Mouse (Mus musculus): ENCODE results near the gene Bmf. TPM values are rescaled to one million over a fixed set of nuclear protein-coding genes. Genes with fewer than 3 reads are reported as not detected.
A peak's percentile ranks its signal among the peaks of the same experiment; 100 is the strongest.

Gene Bmf
- polyA plus RNA-seq, 1 experiment from 2014 or later, result 6.7 TPM

DNA sequence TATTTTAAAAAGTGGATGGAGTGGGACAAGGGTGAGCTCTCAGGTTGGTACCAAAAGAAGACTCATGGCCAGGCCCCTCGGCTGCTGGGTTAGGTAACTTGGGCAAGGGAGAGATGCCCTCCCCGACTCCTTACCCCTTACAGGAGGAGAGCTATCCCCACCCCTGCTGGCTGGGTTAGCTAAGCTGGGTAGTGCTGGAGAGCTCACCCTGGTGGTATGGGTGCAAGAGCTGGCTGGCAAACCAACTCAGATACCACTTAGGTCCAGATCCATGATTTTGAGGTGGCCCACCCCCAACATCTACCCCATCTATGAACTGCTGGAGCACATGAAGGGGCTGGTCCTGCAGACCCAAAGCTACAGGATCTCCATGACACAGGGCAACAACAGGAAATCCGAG lies 24.7 kb downstream of the Bmf start:
- no peak for ATAC-seq (ENCODE audit: low read depth)
- H3K4me1 ChIP-seq (replicated peaks; ENCODE audit: control insufficient read depth, insufficient read depth, low read length), result peaks cover 38% of the 10 kb centered on the region
- WGBS, result 80% methylated on average over 3 of the region's 3 CpGs

GRCm38 (mm10) chr2:118523163-118523730 lies 26.2 kb downstream of the Bmf start:
- Histone ChIP-seq H3K9me3 (ENCODE audit: control insufficient read depth, low read length) (no peaks in the 10 kb centered on the region), H3K9ac (ENCODE audit: low read length) (no peak overlapping the region), H3K4me3 (ENCODE audit: low read length) (no peak overlapping the region), H3K27me3 (ENCODE audit: control insufficient read depth, insufficient read depth, low read depth, low read length) (no peaks in the 10 kb centered on the region), H3K27ac (ENCODE audit: low read length) (peak overlapping the region; percentile 44), H3K4me1 (replicated peaks; ENCODE audit: control insufficient read depth, insufficient read depth, low read length) (peaks cover 32% of the 10 kb centered on the region), H3K36me3 (ENCODE audit: control insufficient read depth, insufficient read depth, low read length) (no peaks in the 10 kb centered on the region), H3K4me2 (ENCODE audit: low read depth, low read length) (no peak overlapping the region)
- 40% methylated on average over 5 of the region's 5 CpGs for WGBS
- no peak for ATAC-seq (ENCODE audit: low read depth)

More for the DNA sequence above, 24.7 kb downstream of the Bmf start:
- Histone ChIP-seq H3K27ac (ENCODE audit: low read length) (no peak overlapping the region), H3K4me2 (ENCODE audit: low read depth, low read length) (no peak overlapping the region), H3K4me3 (ENCODE audit: low read length) (no peak overlapping the region), H3K36me3 (ENCODE audit: control insufficient read depth, insufficient read depth, low read length) (no peaks in the 10 kb centered on the region), H3K9me3 (ENCODE audit: control insufficient read depth, low read length) (no peaks in the 10 kb centered on the region), H3K9ac (ENCODE audit: low read length) (no peak overlapping the region), H3K27me3 (ENCODE audit: control insufficient read depth, insufficient read depth, low read depth, low read length) (no peaks in the 10 kb centered on the region)

DNA sequence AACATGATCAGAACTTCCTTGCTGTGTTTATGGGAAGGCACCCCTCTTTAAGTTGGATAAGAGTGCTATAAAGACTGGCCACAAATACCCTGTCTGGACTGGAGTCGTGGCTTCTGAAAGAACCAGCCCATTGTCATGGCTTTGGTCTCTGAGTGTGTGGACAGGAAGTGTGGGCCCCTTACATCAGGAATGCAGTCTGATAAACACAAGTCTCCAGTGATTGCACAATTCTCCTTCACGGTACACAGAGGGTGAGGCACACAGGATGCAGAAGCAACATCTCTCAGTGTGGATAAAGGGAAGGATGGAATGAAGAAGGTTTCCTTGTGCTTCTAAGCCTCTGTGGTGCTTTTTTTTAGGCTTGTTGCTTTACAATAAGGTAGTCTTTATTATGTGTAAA lies 27.2 kb downstream of the Bmf start:
- 0% methylated on average over 2 of the region's 2 CpGs for WGBS
- H3K36me3 ChIP-seq (ENCODE audit: control insufficient read depth, insufficient read depth, low read length), result no peaks in the 10 kb centered on the region
- no peaks in the 10 kb centered on the region for H3K27me3 ChIP-seq (ENCODE audit: control insufficient read depth, insufficient read depth, low read depth, low read length)
- H3K27ac ChIP-seq (ENCODE audit: low read length), result peak overlapping the region; percentile 79
- peak; percentile 77 for ATAC-seq (ENCODE audit: low read depth)
- H3K4me1 ChIP-seq (replicated peaks; ENCODE audit: control insufficient read depth, insufficient read depth, low read length), result peaks cover 32% of the 10 kb centered on the region
- H3K4me2 ChIP-seq (ENCODE audit: low read depth, low read length), result no peak overlapping the region
- no peaks in the 10 kb centered on the region for H3K9me3 ChIP-seq (ENCODE audit: control insufficient read depth, low read length)
- H3K4me3 ChIP-seq (ENCODE audit: low read length), result no peak overlapping the region
- H3K9ac ChIP-seq (ENCODE audit: low read length), result peak overlapping the region; percentile 39; the same call in 1 of the 2 replicates

GRCm38 (mm10) chr2:118520042-118520933 lies 29.2 kb downstream of the Bmf start:
- Histone ChIP-seq H3K4me3 (ENCODE audit: low read length) (no peak overlapping the region), H3K9ac (ENCODE audit: low read length) (peak overlapping the region; percentile 42)
- 27% methylated on average over 9 of the region's 9 CpGs for WGBS

DNA sequence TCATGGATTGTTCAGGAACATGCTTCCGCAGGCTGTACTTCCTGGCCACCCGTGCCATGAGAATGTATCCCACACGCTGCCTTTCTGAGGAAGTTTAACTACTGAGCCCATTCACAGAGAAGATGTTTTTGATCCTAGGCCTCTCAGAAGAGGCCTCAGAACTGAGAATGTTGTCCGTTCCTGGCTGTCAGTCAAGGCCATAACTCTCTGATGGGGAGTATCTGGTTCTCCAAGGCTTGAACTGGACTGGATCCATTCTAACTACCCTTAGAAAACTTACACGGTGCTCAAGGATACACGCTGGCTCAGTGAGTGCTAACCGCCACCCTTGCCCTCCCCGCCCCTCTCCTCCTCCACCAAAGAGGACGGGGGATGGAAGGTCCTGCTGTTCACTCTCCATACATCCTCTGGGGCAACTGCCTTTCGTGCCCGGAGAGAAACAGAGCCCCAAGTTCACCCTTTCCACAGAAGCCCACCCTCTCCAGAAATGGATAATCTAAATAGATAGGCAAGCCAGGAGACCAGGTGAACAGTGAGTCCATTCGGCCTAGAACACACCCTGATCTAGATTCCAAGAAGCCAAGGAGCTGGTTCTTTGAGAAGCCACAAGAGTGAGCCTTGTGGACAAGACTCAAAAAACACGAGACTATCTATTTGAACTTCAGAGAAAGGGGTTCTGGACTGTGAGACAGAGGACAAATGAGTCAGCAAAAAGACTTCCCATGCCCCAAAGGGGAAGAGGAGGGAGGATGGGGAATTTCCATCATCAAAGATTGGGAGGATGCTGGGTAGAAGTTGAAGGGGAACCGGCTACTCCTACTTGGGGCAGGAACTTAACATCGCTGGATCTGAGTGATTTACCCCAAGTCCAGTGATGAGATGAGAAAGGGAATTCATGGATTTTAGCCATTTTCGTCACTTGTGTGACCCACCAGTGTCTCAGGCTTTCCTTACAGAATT lies 36.8 kb downstream of the Bmf start:
- WGBS, result 67% methylated on average over 16 of the region's 16 CpGs
- Histone ChIP-seq H3K9me3 (ENCODE audit: control insufficient read depth, low read length) (no peaks in the 10 kb centered on the region), H3K4me2 (ENCODE audit: low read depth, low read length) (no peak overlapping the region), H3K4me3 (ENCODE audit: low read length) (no peak overlapping the region), H3K27ac (ENCODE audit: low read length) (peak overlapping the region; percentile 53; the same call in 1 of the 2 replicates), H3K4me1 (replicated peaks; ENCODE audit: control insufficient read depth, insufficient read depth, low read length) (peaks cover 24% of the 10 kb centered on the region), H3K36me3 (ENCODE audit: control insufficient read depth, insufficient read depth, low read length) (no peaks in the 10 kb centered on the region), H3K9ac (ENCODE audit: low read length) (no peak overlapping the region), H3K27me3 (ENCODE audit: control insufficient read depth, insufficient read depth, low read depth, low read length) (no peaks in the 10 kb centered on the region)
- no peak for ATAC-seq (ENCODE audit: low read depth)

More at GRCm38 (mm10) chr2:118520042-118520933, 29.2 kb downstream of the Bmf start:
- peak overlapping the region; percentile 84 for H3K27ac ChIP-seq (ENCODE audit: low read length)
- no peaks in the 10 kb centered on the region for H3K36me3 ChIP-seq (ENCODE audit: control insufficient read depth, insufficient read depth, low read length)
- no peaks in the 10 kb centered on the region for H3K9me3 ChIP-seq (ENCODE audit: control insufficient read depth, low read length)
- peaks cover 32% of the 10 kb centered on the region for H3K4me1 ChIP-seq (replicated peaks; ENCODE audit: control insufficient read depth, insufficient read depth, low read length)
- ATAC-seq (ENCODE audit: low read depth), result peak; percentile 90
- no peaks in the 10 kb centered on the region for H3K27me3 ChIP-seq (ENCODE audit: control insufficient read depth, insufficient read depth, low read depth, low read length)
- peak overlapping the region; percentile 36; the same call in 1 of the 2 replicates for H3K4me2 ChIP-seq (ENCODE audit: low read depth, low read length)

- ATAC-seq (ENCODE audit: low read depth), result no peak
- peak overlapping the region; percentile 53 for H3K27ac ChIP-seq (ENCODE audit: low read length)
- no peaks in the 10 kb centered on the region for H3K27me3 ChIP-seq (ENCODE audit: control insufficient read depth, insufficient read depth, low read depth, low read length)
- H3K4me3 ChIP-seq (ENCODE audit: low read length), result no peak overlapping the region
- peaks cover 24% of the 10 kb centered on the region for H3K4me1 ChIP-seq (replicated peaks; ENCODE audit: control insufficient read depth, insufficient read depth, low read length)
- WGBS, result 46% methylated on average over 11 of the region's 11 CpGs
- H3K9ac ChIP-seq (ENCODE audit: low read length), result no peak overlapping the region
- no peaks in the 10 kb centered on the region for H3K9me3 ChIP-seq (ENCODE audit: control insufficient read depth, low read length)
- H3K36me3 ChIP-seq (ENCODE audit: control insufficient read depth, insufficient read depth, low read length), result no peaks in the 10 kb centered on the region
- H3K4me2 ChIP-seq (ENCODE audit: low read depth, low read length), result no peak overlapping the region
Measured at GRCm38 (mm10) chr2:118511779-118512417, 37.6 kb downstream of the Bmf start.

- Histone ChIP-seq H3K4me3 (ENCODE audit: low read length) (no peak overlapping the region), H3K4me1 (replicated peaks; ENCODE audit: control insufficient read depth, insufficient read depth, low read length) (peaks cover 24% of the 10 kb centered on the region), H3K36me3 (ENCODE audit: control insufficient read depth, insufficient read depth, low read length) (no peaks in the 10 kb centered on the region), H3K27me3 (ENCODE audit: control insufficient read depth, insufficient read depth, low read depth, low read length) (no peaks in the 10 kb centered on the region), H3K9me3 (ENCODE audit: control insufficient read depth, low read length) (no peaks in the 10 kb centered on the region), H3K4me2 (ENCODE audit: low read depth, low read length) (peak overlapping the region; percentile 9; the same call in 1 of the 2 replicates), H3K27ac (ENCODE audit: low read length) (peak overlapping the region; percentile 81), H3K9ac (ENCODE audit: low read length) (peak overlapping the region; percentile 58)
- ATAC-seq (ENCODE audit: low read depth), result peak; percentile 88
- 39% methylated on average over 28 of the region's 29 CpGs for WGBS
Measured at GRCm38 (mm10) chr2:118510447-118511310, 38.8 kb downstream of the Bmf start.
